Mouse (Mus musculus): ENCODE results near the gene Phyhd1. TPM values are rescaled to one million over a fixed set of nuclear protein-coding genes. Genes with fewer than 3 reads are reported as not detected.

Gene Phyhd1
- total RNA-seq (2017), result 3.1 TPM in 1 of 2 replicates, not detected in the other

DNA sequence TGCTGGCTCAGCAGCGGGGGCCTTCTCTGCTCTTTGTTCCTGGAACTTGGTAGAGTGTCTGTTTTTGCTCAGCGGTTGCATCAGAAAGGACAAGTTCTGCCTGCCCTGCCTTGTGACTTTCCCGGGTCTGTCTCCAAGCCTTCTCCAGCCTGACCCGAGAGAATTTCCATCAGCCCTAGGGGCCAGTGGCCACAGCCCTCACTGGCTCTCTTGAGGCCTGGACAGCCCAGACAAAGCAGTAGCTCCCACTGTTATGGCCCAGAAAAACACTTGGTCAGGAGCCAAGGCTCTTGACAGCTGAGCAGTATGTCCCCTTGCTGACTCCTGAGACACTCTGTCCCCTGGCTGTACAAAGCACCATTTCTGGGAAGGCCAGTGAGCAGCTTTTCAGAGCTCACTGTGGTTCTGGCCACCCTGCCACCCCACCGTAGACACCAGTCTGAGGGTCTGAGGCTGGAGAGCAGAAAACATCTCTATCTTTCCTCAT lies at the start of gene Phyhd1:
Phyhd1 (plus strand) TSS at position 437 of the 487 bp plus-strand sequence.
- no peak for ATAC-seq (replicated peaks; ENCODE audit: low read depth, poor library complexity, severe bottlenecking)

DNA sequence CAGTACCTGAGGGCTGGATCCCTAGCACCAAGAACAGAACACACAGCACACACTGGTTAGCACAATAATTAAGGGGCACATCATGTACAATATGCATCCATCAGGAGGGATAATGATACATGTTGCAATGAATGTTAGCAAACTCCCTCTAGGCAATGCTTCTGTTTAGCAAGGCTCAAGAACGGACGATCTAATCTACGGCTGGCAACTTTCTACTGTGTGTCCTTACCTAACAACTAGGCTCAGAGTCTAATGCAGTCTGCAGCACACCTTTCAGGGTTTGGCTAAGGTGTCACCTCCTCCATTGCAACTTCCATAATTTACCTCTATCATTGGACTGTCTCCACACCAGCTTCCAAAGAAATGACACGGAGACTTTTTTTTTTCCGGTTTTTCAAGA lies 49.7 kb upstream of the Phyhd1 start:
- no peak for ATAC-seq (replicated peaks; ENCODE audit: low read depth, poor library complexity, severe bottlenecking)

DNA sequence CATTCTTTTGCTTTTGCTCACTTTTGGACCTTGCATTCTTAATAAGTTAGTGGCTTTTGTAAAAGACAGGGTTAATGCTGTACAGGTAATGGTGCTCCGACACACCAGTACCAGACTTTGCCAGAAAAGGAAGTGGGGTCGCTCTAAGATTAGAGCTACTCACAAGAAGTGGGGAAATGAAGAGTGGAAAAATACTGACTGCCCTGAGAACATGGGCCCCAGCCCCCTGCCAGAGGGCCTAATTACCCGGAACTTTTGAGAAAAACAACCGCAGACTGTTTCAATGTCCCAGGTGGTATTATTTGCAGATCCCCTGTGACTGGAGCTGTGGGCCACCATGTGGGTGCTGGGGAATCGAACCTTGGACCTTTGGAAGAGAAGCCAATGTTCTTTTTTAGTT lies 30.4 kb upstream of the Phyhd1 start:
- no peak for ATAC-seq (replicated peaks; ENCODE audit: low read depth, poor library complexity, severe bottlenecking)

DNA sequence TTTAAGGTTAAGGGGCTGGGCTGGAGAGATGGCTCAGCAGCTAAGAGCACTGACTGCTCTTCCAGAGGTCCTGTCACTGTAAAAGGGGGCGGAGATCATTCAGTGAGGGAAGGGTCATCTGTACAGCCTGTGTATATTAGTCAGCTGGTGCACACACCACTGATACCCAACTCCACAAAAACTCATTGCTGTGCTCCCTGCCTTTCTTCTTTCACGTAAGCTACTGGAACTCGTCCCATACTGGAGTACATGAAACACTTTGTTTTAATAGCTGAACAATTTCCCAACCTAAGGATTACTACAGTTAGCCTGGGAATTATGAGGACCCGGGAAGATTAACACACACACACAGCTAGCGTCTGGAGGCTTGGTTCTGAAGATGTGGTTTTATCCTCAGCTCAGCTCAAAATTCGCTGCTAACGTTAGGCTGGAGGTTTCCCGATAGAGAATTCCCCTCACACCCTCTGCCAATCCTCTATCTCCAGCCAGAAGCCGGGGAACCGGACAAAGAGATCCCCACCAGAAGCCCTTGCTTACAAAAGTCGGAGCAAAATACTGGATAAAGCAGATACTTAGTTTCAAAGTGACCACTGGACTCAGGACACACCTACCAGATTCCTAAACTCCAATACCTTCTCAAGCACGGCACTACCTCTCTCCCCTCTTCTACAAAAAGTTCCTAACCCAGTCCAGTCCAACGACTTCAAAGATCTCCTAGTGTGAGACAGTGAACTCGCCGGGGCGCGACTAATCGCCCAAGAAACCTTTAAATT lies 29.4 kb upstream of the Phyhd1 start:
- ATAC-seq (replicated peaks; ENCODE audit: low read depth, poor library complexity, severe bottlenecking), result no peak

DNA sequence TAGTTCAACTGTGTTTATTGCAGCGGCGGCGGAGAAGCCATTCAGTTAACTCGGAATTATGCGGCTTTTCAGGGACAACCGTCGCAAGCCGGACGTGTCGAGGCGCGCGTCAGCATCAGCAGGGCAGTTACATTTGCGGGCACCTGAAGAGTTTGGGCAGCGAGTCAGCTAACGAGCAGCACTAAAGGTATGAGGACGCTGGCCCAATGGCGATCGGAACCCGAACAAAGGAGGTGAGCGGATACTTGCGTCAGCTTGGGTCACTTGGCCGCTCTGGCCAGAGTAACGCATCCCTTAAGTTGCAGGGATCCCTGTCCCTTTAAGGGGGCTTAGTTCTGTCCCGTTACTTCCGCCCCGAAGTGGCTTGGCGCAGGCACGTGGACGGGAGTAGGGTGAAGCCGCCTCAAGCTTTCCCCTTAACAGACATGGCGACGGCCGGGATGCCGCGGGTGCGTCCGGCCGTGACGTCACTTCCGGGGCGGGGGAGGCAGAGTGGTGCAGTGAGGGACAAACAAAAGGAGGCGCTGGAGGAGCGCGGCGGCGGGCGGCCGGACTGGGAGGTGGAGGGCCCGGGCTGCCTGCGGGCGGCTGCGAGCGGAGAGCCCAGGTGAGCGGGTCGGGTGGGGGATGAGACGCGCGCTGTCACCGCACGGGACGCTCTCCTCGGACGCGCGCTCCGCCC lies 28.7 kb upstream of the Phyhd1 start, which contains the start of gene Lrrc8a:
Lrrc8a (plus strand) TSS at position 517 of the 682 bp plus-strand sequence.
- ATAC-seq (replicated peaks; ENCODE audit: low read depth, poor library complexity, severe bottlenecking), result peak; percentile 91

DNA sequence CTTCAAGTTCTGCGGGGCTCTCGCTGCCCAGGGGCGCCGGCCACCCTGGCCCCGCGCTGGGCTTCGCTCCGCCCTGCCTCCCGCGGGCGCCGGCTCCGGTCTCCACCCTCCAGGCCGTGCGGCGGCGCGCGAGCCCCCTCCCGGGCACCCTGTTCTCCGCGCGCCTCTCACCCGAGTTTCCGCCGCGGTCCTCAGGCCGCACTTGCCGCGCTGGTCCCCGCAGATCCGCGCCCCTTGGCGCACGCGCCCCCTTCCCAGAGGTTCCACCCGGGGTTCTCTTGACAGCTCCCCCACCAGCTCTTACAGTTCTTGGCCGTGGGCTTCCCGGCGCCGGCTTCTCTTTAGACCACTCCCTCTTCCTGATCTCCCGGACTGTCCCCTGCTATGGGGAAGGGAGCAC lies 28.1 kb upstream of the Phyhd1 start:
- no peak for ATAC-seq (replicated peaks; ENCODE audit: low read depth, poor library complexity, severe bottlenecking)

DNA sequence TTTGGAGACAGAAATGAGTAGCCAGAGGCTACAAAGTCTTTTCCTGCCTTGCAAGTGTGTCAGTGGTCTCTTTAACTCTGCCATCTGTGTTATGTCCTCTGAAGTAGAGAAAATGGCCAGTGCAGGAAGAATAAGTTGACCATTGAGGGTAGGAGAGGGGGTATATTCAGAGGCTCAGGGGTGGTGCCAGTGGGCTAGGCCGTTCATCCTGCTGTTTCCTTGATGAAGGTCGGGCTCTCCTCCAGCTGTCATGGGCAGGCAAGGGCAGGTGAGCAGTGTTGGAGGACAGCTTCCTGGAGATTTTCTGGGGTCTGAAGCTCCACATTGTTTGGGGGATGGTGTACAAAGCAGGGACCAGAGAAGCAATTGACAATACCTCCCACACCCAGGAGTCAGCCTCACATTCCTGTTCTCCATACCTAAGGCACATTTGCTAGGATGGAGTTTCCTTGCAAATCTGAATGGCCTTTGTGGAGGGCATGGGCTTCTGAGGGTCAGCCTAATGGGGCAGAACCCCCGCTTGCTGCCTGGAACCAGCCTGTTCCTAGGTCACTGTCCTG lies 27.0 kb upstream of the Phyhd1 start:
- no peak for ATAC-seq (replicated peaks; ENCODE audit: low read depth, poor library complexity, severe bottlenecking)

DNA sequence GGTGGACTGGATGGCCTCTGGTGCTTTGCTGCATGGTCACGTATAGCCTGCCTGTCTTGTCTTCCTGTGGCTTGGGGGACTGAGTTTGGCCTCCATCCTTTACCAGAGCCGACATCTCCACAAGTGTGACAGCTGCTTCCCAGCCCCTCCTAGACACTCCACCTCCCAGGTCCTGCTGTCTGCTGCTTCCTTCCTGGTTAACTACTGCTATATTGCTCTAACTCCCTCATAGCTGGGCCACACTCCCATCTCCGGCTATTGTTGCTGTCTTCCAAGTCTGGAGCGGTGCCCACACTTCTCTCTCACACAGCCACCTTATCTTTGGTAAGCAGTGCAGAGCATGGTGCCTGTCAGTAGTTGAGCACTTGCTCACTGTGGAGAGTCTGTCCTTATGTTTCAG lies 26.2 kb upstream of the Phyhd1 start:
- peak; percentile 33 for ATAC-seq (replicated peaks; ENCODE audit: low read depth, poor library complexity, severe bottlenecking)

DNA sequence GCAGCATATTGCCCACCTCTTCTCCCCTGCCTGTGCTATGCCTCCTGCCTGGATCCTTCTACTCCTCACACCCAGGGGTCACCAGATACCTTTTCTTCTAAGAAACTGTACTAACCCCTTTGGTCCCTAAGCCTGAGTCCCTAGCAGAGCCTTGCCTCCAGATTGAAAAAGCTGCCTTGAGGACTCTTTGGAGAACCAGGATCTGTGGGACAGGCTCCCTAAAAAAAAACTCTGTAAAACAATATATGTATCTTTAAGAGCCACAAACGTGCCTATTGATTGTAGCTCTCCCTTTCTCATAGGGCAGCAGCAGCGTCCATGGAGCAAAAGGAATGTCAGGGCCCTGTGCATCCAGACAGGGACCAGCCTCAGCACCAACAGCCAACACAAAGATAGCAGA lies 25.7 kb upstream of the Phyhd1 start, which contains the start of gene Gm28035:
Gm28035 (plus strand) TSS at position 301 of the 400 bp plus-strand sequence.
- ATAC-seq (replicated peaks; ENCODE audit: low read depth, poor library complexity, severe bottlenecking), result no peak

DNA sequence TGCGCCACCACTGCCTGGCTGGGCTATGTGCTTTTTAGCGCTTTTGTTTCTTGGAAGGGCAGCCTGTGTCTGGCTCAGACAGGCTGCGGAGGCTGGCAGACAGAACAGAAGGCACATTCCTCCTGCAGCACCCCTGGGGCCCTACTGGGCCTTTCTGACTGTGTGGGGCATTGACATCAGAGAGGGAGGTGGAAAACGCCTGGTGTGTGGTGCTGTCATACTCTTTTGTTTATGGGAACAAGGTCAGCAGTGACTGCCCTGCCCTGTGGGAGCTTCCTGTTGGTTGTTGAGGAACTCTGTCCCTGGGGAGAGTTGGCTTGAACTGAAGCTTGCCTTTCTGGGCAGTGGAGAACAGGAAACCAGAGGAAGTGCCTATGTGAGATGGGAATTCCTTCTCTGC lies 23.5 kb upstream of the Phyhd1 start:
- no peak for ATAC-seq (replicated peaks; ENCODE audit: low read depth, poor library complexity, severe bottlenecking)

DNA sequence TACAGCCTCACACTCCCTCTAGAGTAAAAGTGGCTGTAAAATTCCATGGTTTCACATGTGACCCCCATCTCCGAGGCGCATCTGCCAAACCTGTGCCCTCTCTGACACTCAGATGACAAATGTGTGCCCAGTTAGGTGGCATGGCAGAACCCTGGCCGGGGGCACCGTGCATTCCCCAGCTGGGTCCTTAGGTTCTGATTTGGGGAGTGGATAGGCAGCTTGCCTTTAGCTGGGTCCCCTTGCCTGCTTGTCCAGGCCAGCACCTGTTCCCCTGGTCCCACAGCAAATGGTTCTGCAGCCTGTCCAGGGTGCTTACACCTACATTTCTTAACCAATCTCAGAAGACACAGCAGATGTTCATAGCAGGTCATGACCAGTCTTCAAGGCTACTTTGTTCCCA lies 22.6 kb upstream of the Phyhd1 start:
- ATAC-seq (replicated peaks; ENCODE audit: low read depth, poor library complexity, severe bottlenecking), result no peak

DNA sequence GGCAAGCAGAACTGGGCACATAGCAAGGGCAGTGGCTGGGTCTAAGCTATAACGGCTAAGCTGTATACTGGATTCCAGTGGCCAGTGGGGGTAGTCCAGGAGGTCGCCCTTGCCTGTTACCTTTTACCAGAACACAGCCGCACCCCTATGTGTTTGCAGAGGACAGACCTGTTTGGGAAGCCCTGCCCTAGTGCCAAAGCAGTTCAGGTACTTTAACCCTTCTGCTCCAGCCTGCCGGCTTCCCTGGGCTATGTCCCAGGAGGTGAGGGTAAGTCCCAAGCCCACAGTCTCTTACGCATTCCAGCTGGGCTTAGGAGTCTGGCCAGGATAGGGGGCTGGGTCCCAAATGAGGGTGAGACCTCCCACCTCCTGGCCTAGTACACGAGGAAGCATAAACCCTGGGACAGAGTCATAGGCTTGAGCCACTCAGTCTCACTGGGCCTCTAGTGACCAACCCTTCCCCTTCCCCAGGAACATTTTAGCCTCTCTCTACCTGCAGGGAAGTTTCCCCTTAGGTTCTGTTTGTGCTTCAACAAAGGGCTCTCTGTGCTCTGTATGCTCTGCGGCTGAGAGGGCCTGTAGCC lies 21.3 kb upstream of the Phyhd1 start:
- no peak for ATAC-seq (replicated peaks; ENCODE audit: low read depth, poor library complexity, severe bottlenecking)

DNA sequence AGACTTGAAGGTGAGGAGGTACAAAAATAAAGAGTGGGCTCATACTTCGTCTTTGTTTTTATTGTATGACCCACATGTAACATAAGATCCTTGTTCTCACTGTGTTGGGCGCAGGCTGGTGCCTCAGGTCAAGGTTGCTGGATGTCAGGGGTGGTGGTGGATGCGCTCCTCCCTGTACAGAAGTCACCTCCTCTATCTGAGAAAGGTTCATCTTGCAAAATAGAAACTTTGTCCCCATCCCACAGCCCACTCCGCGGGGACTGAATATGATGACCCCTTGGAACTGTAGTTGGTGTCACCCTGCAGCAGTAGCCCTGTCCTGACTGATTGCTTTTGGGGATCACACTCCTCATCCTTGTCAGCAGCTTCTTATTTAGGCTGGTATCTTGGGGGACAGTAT lies 19.0 kb upstream of the Phyhd1 start:
- ATAC-seq (replicated peaks; ENCODE audit: low read depth, poor library complexity, severe bottlenecking), result no peak

DNA sequence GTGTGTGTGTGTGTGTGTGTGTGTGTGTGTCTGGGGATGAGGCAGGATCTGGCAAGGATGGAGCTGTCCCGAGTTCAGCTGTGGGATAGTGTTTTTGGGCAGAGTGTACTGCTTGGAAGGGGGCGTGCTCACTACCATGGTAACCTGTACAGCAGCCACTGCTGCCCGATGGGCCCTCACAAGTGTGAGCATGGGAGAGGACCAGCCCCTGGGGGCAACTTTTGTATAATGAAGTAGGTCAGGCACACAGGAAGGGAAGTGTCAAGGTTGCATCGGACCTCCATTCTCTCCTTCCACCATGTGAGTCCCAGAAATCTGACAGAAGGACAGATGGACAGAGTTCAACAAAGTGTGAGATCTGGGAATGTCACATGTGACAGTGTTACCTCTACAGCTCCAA lies 18.3 kb upstream of the Phyhd1 start:
- no peak for ATAC-seq (replicated peaks; ENCODE audit: low read depth, poor library complexity, severe bottlenecking)

DNA sequence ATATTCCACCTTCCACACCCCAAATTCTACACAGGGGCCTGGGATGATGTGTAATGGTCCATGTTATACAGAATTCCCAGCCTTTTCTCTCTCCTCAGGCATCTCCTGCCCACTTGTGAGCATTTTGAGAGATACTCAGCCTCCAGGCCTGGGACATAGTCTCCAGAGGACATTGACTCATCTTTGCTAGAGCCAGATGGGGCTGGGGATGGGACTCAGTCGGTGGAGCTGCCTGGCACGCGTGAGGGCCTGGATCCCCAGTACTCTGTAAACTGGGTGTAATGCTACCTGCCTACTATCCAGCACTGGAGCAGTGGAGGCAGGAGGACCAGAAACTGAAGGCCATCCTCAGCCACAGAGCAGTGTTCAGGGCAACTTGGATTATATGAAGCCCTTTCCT lies 16.8 kb upstream of the Phyhd1 start:
- no peak for ATAC-seq (replicated peaks; ENCODE audit: low read depth, poor library complexity, severe bottlenecking)

DNA sequence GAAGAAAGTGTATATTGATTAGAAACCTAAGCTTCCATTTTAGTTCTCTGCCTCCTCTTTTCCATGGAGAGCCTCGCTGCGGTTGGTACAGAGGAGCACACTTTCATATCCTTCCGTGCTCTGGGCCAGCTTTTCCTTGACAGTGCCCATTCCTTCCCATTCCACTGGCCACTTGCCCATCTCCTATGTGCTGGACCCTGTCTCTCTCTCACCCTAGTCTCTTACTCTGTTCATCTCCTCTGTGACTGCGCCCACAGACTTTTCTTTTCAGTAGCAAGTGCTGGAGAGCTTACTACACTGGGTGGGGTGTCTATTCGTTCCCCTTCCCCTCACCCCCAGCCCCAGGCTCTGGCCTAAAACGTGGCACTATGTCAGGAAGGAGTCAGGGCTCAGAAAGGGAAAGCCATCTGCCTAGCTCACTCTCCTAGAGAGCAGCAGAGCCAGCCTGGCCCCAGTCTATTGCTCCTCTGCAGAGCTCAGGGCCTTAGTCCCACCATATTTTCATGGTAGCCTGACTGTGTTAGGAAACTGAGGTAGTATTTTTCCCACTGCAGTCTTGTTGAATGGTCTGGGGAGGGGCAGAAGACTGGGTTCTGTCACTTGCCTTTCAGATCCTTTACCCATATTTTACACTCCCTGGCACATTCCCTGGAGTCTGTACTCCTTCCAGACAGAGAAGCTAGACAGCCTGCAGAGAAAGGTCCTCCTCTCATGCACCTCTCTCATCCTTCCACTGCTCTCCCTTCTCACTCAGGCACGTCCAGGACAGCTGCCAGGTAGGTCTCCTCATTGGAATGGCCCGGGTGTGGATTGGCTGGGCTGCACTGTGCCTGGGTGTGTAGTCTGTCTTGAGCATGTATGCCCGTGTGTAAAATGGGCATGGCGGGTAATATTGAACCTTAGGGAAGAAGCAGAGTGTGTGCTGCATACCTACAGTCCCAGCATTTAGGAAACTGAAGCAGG lies 15.6 kb upstream of the Phyhd1 start:
- ATAC-seq (replicated peaks; ENCODE audit: low read depth, poor library complexity, severe bottlenecking), result no peak

DNA sequence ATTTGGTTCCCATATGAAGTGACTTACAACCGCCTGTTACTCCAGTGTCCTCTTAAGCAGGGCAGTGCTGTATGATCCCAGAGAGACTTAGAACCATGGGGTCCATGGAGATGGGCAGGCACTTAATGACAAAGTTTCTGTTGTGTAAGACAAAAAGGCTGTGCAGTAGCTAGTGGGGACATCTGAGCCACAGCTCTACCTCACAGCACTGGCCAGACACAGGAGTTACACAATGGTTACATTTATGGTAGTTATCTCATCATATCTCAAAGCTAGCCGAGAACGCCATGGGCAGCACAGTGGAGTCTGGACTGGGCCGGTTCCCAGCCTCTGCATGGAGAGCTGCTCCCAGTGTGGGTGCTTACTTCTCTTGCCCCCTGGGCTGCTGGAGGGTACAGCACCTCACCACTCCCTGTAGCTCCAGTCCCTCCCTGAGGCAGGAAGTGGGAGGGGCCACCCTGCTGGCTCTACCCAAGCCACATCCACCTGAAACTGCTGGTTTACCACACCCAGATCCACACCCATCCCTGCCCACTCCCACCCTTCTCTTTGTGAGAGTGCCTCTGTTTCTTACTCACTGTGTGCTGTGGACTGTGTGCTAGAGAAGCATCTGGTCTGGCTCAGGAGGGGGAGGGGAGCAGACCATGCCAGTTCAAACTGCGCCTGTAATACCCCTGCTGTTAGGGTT lies 14.4 kb upstream of the Phyhd1 start:
- ATAC-seq (replicated peaks; ENCODE audit: low read depth, poor library complexity, severe bottlenecking), result peak; percentile 92

DNA sequence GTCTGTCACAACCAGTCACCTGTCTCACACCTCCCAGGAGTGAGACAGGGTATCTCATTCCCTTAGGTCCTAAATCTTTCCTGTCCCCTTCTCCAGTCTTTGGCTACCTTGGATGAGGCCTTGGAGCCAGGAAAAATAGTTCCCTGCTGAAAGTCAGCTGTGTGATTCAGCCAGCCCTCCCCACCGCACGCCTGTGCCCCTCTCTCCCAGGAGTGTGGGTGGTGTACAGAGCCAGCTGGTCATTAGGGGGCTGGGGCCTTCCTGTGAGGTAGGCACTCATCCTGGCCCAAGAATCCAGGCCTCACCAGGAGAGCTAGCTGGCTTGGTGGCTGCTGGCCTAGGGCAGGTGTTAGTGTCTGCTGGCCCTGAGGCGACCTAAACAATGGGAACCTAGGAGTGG lies 13.5 kb upstream of the Phyhd1 start:
- no peak for ATAC-seq (replicated peaks; ENCODE audit: low read depth, poor library complexity, severe bottlenecking)

DNA sequence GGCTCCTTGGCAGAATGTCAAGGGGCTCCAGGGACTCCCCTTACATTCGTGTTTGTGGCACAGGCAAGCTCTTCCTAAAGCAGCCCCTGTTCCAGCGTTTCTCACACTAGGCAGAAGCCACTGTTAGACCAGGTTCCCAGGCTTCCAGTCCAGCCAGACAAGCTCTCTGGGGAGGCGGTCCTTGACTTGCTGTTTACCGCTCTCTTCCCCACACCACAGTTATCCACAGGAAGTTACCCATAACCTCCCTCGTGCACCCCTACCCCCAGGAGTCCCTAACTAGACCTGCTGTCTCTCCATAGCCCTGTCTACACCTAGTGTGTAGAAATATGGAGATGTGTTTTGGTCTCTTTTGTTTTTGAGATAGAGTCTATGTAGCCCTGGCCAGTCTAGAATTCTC lies 12.2 kb upstream of the Phyhd1 start:
- ATAC-seq (replicated peaks; ENCODE audit: low read depth, poor library complexity, severe bottlenecking), result no peak
